Mouse (Mus musculus): ENCODE measurements around the gene Rnf103. TPM values are rescaled to one million over a fixed set of nuclear protein-coding genes. Genes with fewer than 3 reads are reported as not detected.

Rnf103 gene
- total RNA-seq, 1 experiment from 2014 or later = 18.3 TPM

GRCm38 (mm10) chr6:71487966-71488365 is 5.7 kb upstream of the Rnf103 start:
- no peak for ATAC-seq (replicated peaks; ENCODE audit: low read depth, poor library complexity, severe bottlenecking)

- ATAC-seq (replicated peaks; ENCODE audit: low read depth, poor library complexity, severe bottlenecking) = no peak
Observed at GRCm38 (mm10) chr6:71492136-71492535, 1.6 kb upstream of the Rnf103 start.

- no peak for ATAC-seq (replicated peaks; ENCODE audit: low read depth, poor library complexity, severe bottlenecking)
Observed at GRCm38 (mm10) chr6:71492756-71493674, 679 bp upstream of the Rnf103 start.

- peak; percentile 35 for ATAC-seq (replicated peaks; ENCODE audit: low read depth, poor library complexity, severe bottlenecking)
Observed at GRCm38 (mm10) chr6:71494341-71495020, 787 bp downstream of the Rnf103 start.

GRCm38 (mm10) chr6:71500575-71500974 is 6.9 kb downstream of the Rnf103 start:
- ATAC-seq (replicated peaks; ENCODE audit: low read depth, poor library complexity, severe bottlenecking) = no peak

GRCm38 (mm10) chr6:71503001-71503400 is 9.3 kb downstream of the Rnf103 start:
- no peak for ATAC-seq (replicated peaks; ENCODE audit: low read depth, poor library complexity, severe bottlenecking)

GRCm38 (mm10) chr6:71503670-71504069 is 10.0 kb downstream of the Rnf103 start:
- no peak for ATAC-seq (replicated peaks; ENCODE audit: low read depth, poor library complexity, severe bottlenecking)

- ATAC-seq (replicated peaks; ENCODE audit: low read depth, poor library complexity, severe bottlenecking) = no peak
Observed at GRCm38 (mm10) chr6:71504091-71504490, 10.4 kb downstream of the Rnf103 start.

GRCm38 (mm10) chr6:71505671-71506070 is 12.0 kb downstream of the Rnf103 start:
- ATAC-seq (replicated peaks; ENCODE audit: low read depth, poor library complexity, severe bottlenecking) = no peak

- ATAC-seq (replicated peaks; ENCODE audit: low read depth, poor library complexity, severe bottlenecking) = no peak
Observed at GRCm38 (mm10) chr6:71519476-71519875, 25.8 kb downstream of the Rnf103 start.

- no peak for ATAC-seq (replicated peaks; ENCODE audit: low read depth, poor library complexity, severe bottlenecking)
Observed at GRCm38 (mm10) chr6:71525556-71525955, 31.9 kb downstream of the Rnf103 start.

- ATAC-seq (replicated peaks; ENCODE audit: low read depth, poor library complexity, severe bottlenecking) = no peak
Observed at GRCm38 (mm10) chr6:71527056-71527455, 33.4 kb downstream of the Rnf103 start.

- no peak for ATAC-seq (replicated peaks; ENCODE audit: low read depth, poor library complexity, severe bottlenecking)
Observed at GRCm38 (mm10) chr6:71527826-71528225, 34.1 kb downstream of the Rnf103 start.

GRCm38 (mm10) chr6:71530176-71530575 is 36.5 kb downstream of the Rnf103 start:
- no peak for ATAC-seq (replicated peaks; ENCODE audit: low read depth, poor library complexity, severe bottlenecking)

GRCm38 (mm10) chr6:71537286-71537685 is 43.6 kb downstream of the Rnf103 start:
- ATAC-seq (replicated peaks; ENCODE audit: low read depth, poor library complexity, severe bottlenecking) = no peak

GRCm38 (mm10) chr6:71543686-71544499 is 50.2 kb downstream of the Rnf103 start, which contains the start of gene Chmp3:
TSS of gene Chmp3 (plus strand) at chr6:71543797.
- ATAC-seq (replicated peaks; ENCODE audit: low read depth, poor library complexity, severe bottlenecking) = peak; percentile 94

- ATAC-seq (replicated peaks; ENCODE audit: low read depth, poor library complexity, severe bottlenecking) = no peak
Observed at GRCm38 (mm10) chr6:71555507-71555951, 61.8 kb downstream of the Rnf103 start.

- no peak for ATAC-seq (replicated peaks; ENCODE audit: low read depth, poor library complexity, severe bottlenecking)
Observed at GRCm38 (mm10) chr6:71556826-71557225, 63.1 kb downstream of the Rnf103 start.
